Mouse (Mus musculus) kidney, adult 2 months (tissue): ENCODE measurements around the gene Zfp354c. TPM values are rescaled to one million over a fixed set of nuclear protein-coding genes. Genes with fewer than 3 reads are reported as not detected.

ENCODE experiments used
- DNase-seq: peaks from one replicate; pipeline ENCODE4 v3.0.0; 2021
- H3K27ac ChIP-seq: fragments of 200-500 bp; 2 replicates; pipeline ENCODE4 v1.5.1; 2012; ENCODE audit warnings: low read depth, low read length, control low read depth, inconsistent platforms; ENCODE audit not compliant: insufficient read depth
- H3K27me3 ChIP-seq: fragments of 200-500 bp; replicated peaks from 2 replicates; pipeline ENCODE4 v1.6.1; 2012; ENCODE audit warnings: mild to moderate bottlenecking, moderate library complexity, low read length, inconsistent platforms; ENCODE audit not compliant: control insufficient read depth, insufficient read depth
- H3K36me3 ChIP-seq: fragments of 200-500 bp; 2 replicates; pipeline ENCODE4 v1.6.1; 2012; ENCODE audit warnings: mild to moderate bottlenecking, moderate library complexity, low read length, inconsistent platforms; ENCODE audit not compliant: control insufficient read depth, insufficient read depth
- H3K4me1 ChIP-seq: fragments of 200-500 bp; 2 replicates; pipeline ENCODE4 v1.6.1; 2011; ENCODE audit warnings: low read length; ENCODE audit not compliant: control insufficient read depth, insufficient read depth
- H3K4me3 ChIP-seq: fragments of 200-500 bp; 2 replicates; pipeline ENCODE4 v1.5.1; 2011; ENCODE audit warnings: mild to moderate bottlenecking, low read depth, low read length, control low read depth; ENCODE audit not compliant: insufficient read depth
- CTCF ChIP-seq: fragments of 200-500 bp; conservative IDR thresholded peaks from 2 replicates; pipeline ENCODE4 v1.5.1; 2011; ENCODE audit warnings: low read depth, mild to moderate bottlenecking, control low read depth, low read length, moderate library complexity, mixed read lengths; ENCODE audit not compliant: insufficient read depth, insufficient read length
- POLR2A ChIP-seq: fragments of 200-500 bp; IDR thresholded peaks from one replicate; pipeline ENCODE4 v1.6.1; 2011; ENCODE audit warnings: low read depth, low read length, control low read depth
- WGBS: fragments of 180-500 bp; shearing (Covaris S2); methylation state at CpG from one replicate; pipeline ENCODE4 v1.1.7; 2018; 5-methylcytosine and 5-hydroxymethylcytosine counted together
- polyA plus RNA-seq: library from polyadenylated mRNA; depleted of rRNA; stranded (reverse); fragments of >200 nt; gene quantifications from 2 replicates; pipeline ENCODE4 v1.2.3, GENCODE M21; 2012

Zfp354c gene
- polyA plus RNA-seq, 1 experiment = 1.2 TPM

DNA sequence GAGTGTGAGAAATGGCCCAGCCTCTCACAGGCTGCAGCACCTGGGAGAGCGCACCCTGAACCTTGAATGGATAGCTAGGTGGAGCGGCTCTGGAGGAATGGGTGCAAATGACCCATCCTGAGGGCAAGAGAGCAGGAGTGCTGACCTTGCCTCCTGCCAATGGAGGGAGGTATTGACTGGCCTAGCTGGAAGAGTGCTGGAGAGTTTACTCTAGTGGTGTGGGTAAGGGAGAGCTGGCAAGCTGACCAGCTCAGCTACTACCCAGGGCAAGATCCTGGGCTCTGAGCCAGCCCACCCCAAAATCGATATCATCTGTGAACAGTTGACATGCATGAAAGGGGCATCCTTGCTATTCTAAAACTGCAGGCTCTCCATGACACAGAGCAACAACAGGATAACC lies 18.4 kb upstream of the Zfp354c start:
- WGBS = 88% methylated on average over 3 of the region's 3 CpGs
- no peak for DNase-seq
- Histone ChIP-seq H3K4me1 (peaks cover under 1% of the 10 kb centered on the region; the same call in 1 of the 2 replicates), H3K36me3 (no peaks in the 10 kb centered on the region), H3K27ac (no peak overlapping the region), H3K4me3 (no peak overlapping the region), H3K27me3 (no peaks in the 10 kb centered on the region; the same call in 1 of the 2 replicates)
- TF ChIP-seq POLR2A (no peak), CTCF (no peak)

DNA sequence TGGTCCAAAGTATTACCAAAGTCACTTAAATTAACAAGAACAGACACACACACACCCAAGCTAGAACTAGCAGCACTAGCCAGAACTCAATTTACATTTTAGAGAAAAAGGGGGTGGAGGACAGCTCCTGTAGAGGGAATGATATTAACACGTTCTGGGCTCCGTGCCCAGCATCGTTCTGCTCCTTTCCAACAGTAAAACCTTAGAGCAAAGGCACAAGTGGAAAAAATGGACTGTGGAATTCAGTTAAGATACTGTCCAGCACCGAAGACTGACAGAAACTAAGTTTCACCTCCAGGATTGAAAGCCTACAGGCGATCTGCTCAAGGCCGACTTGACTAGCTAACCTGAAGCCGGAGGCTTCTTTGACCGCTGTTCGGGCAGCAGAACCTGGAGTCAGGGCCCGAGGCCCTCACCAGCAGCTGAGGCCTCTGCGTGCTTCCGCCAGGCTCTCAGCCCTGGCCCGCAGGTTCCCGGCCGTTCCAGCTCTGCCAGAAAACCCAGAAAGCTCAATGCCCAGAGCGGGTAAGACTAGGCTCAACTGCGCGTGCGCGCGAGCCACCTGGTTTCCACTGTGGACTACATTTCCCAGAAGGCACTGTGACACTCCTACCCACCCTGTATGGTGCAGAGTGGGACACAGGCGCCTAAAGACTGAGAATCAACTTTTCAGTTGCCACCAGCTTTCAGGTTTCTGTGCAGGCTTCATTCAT lies 13.7 kb upstream of the Zfp354c start, which contains the start of gene Zfp879:
Gene Zfp879 (minus strand): TSS at position 530 of the 713 bp plus-strand sequence.
- Histone ChIP-seq H3K27ac (peak within 1 kb of the TSS; percentile 77), H3K36me3 (no peaks in the 10 kb centered on the region), H3K27me3 (no peaks in the 10 kb centered on the region), H3K4me3 (peak within 1 kb of the TSS; percentile 56), H3K4me1 (peaks cover 6% of the 10 kb centered on the region; the same call in 1 of the 2 replicates)
- no peak for TF ChIP-seq CTCF
- peak; percentile 36 for TF ChIP-seq POLR2A
- DNase-seq = peak; percentile 97
- 12% methylated on average over 22 of the region's 22 CpGs for WGBS

DNA sequence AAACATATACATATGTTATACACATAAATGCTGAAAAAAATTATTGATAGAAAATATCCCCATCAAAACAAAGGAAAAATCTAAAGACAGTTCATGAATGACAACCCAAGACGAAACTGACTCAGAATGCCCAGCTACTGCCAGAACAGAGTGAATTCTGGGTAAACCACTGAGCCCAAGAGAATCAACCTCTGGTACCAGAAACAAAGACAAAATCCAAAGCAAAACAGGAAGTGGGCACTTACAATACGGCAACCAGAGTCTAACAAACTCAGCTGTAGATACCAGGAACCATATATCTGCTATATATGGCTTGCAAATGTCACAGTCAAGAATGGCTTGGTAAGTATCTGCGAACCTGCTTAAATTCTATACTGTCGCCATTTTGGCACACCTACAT lies 8.2 kb upstream of the Zfp354c start:
- WGBS = 88% methylated on average over 4 of the region's 4 CpGs

DNA sequence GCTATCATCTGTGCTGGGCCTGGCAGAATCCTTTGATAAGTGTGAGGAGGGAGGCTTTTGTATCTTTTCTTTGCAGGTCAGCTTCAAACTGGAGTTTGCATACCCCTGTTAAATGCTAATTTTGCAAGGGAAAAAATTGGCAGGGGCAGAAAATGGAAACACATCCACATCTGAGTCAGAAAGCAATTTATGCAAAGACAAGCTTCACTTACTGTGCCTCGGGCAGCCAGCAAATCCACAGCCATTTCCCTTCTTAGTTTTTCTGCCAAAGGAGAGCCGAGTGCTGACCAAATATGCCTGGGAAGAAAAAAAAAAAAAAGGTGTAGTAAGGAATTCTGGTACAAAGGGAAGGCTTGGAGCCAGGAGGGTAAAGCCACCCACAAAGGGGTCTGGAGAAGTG lies 1.3 kb downstream of the Zfp354c start:
- Histone ChIP-seq H3K27me3 (no peaks in the 10 kb centered on the region), H3K4me1 (no peaks in the 10 kb centered on the region; the same call in 1 of the 2 replicates), H3K4me3 (no peak overlapping the region), H3K36me3 (no peaks in the 10 kb centered on the region), H3K27ac (no peak overlapping the region)
- TF ChIP-seq POLR2A = no peak
- TF ChIP-seq CTCF = no peak
- 55% methylated on average over 2 of the region's 2 CpGs for WGBS
- peak; percentile 32 for DNase-seq

More for the DNA sequence above, 8.2 kb upstream of the Zfp354c start:
- no peak for TF ChIP-seq POLR2A
- no peak for TF ChIP-seq CTCF
- H3K27me3 ChIP-seq = no peaks in the 10 kb centered on the region
- H3K4me1 ChIP-seq = peaks cover 3% of the 10 kb centered on the region; the same call in 1 of the 2 replicates
- H3K4me3 ChIP-seq = no peak overlapping the region
- no peak for DNase-seq
- H3K36me3 ChIP-seq = peaks cover 1% of the 10 kb centered on the region; the same call in 1 of the 2 replicates
- H3K27ac ChIP-seq = no peak overlapping the region

DNA sequence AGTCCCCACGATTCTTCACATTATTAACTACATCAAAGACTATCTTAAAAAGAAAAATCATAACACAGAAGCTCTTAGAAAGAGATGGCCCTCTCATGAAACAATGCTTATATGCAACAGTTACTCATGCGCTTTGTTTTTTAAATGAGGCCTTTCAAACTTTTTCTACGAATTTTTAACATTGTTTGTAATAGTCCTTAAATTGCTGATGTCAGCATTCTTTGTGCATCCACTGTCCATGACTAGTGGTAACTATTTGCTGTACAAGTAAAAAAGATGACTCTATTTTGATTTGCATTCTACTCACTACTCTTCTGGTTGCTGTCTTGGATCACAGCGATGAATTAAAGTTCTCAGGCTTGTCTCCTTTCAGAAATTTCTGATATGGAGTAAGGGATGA lies 13.3 kb downstream of the Zfp354c start:
- no peak for TF ChIP-seq CTCF
- TF ChIP-seq POLR2A = no peak
- no peaks in the 10 kb centered on the region for H3K4me1 ChIP-seq
- DNase-seq = no peak
- no peak overlapping the region for H3K4me3 ChIP-seq
- H3K27me3 ChIP-seq = no peaks in the 10 kb centered on the region
- H3K27ac ChIP-seq = no peak overlapping the region
- peaks cover 17% of the 10 kb centered on the region for H3K36me3 ChIP-seq
- over 99% methylated on average over 4 of the region's 4 CpGs for WGBS

DNA sequence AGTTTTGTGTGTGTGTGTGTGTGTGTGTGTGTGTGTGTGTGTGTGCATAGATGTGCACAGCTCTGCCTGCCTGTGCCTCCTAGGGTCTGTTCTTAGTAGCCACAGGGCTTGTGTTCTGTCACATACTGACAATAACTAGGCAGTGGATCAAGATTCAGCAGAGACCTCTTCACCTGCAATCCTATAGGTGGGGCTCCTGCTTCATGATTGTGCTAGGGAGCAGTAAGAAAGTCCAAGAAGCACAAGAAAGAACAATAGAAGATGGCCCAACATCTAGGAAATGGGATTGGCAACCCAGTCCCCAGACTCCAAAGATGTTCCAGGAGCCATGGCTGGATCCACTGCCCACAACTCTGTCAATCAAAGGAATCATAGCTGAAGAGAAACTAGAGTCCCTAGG lies 28.7 kb downstream of the Zfp354c start:
- Histone ChIP-seq H3K27ac (no peak overlapping the region), H3K36me3 (no peaks in the 10 kb centered on the region), H3K4me1 (no peaks in the 10 kb centered on the region), H3K4me3 (no peak overlapping the region), H3K27me3 (no peaks in the 10 kb centered on the region)
- TF ChIP-seq CTCF (no peak), POLR2A (no peak)
- DNase-seq = no peak

DNA sequence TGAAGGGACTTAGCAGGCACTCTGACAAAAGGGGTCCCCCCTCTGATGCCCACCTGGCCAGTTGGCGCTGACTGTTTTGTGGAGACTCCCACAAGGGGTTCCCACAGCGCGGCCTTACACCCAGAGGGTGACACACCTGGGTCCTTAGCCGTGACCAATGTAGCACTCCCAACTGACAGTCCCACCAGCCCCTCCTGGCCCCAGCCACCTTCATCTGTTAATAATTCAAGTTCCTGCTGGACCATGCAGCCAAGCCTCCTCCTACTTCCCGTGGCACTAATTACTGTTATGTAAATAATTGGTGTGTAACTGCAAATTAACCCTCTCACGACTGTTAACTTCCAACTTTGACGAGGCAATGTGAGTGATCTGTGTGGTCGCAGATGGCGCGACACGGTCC lies 29.9 kb downstream of the Zfp354c start:
- no peak for TF ChIP-seq CTCF
- Histone ChIP-seq H3K27me3 (no peaks in the 10 kb centered on the region), H3K4me1 (no peaks in the 10 kb centered on the region), H3K36me3 (no peaks in the 10 kb centered on the region), H3K27ac (no peak overlapping the region), H3K4me3 (no peak overlapping the region)
- WGBS = 38% methylated on average over 11 of the region's 11 CpGs
- no peak for DNase-seq
